Mouse (Mus musculus) urinary bladder, postnatal 25 days (tissue): ENCODE measurements around the gene Wdr90.
"Not testable (repeated sequence)": the region's sequence is repeated elsewhere in the genome, so short reads cannot be mapped to it uniquely, and the experiment has no call there.

Source experiments
- DNase-seq: peaks from one replicate; pipeline ENCODE4 v3.0.0; 2022; ENCODE audit warnings: low spot score

The Wdr90 gene

GRCm38 (mm10) chr17:25877025-25877424 is 15.7 kb upstream of the Wdr90 start:
- DNase-seq, result no peak

- no peak for DNase-seq
These were observed 15.1 kb upstream of the Wdr90 start for GRCm38 (mm10) chr17:25876347-25876915.

GRCm38 (mm10) chr17:25875171-25876136 is 14.2 kb upstream of the Wdr90 start:
- DNase-seq, result peak; percentile 79

GRCm38 (mm10) chr17:25874721-25875170 is 13.4 kb upstream of the Wdr90 start, which contains the start of gene Mettl26:
Gene Mettl26 (plus strand): TSS chr17:25875074.
- peak; percentile 95 for DNase-seq

- no peak for DNase-seq
These were observed 12.9 kb upstream of the Wdr90 start for GRCm38 (mm10) chr17:25874148-25874720.

- DNase-seq, result no peak
These were observed 12.3 kb upstream of the Wdr90 start for GRCm38 (mm10) chr17:25873405-25874147.

- no peak for DNase-seq
These were observed 11.4 kb upstream of the Wdr90 start for GRCm38 (mm10) chr17:25872676-25873075.

- not testable (repeated sequence) for DNase-seq
These were observed 10.3 kb upstream of the Wdr90 start for GRCm38 (mm10) chr17:25871566-25871965.

- no peak for DNase-seq
These were observed 8.7 kb upstream of the Wdr90 start for GRCm38 (mm10) chr17:25869954-25870353.

GRCm38 (mm10) chr17:25869498-25869897 is 8.2 kb upstream of the Wdr90 start:
- no peak for DNase-seq

GRCm38 (mm10) chr17:25868601-25869191 is 7.4 kb upstream of the Wdr90 start, which contains the start of gene Mcrip2:
Gene Mcrip2 (minus strand): TSS chr17:25868764.
- DNase-seq, result peak; percentile 65

- peak; percentile 37 for DNase-seq
These were observed 6.7 kb upstream of the Wdr90 start for GRCm38 (mm10) chr17:25867836-25868600.

- DNase-seq, result no peak
These were observed 6.2 kb upstream of the Wdr90 start for GRCm38 (mm10) chr17:25867509-25867835.

GRCm38 (mm10) chr17:25866172-25866571 is 4.9 kb upstream of the Wdr90 start:
- no peak for DNase-seq

GRCm38 (mm10) chr17:25865288-25865687 is 4.0 kb upstream of the Wdr90 start:
- no peak for DNase-seq

- DNase-seq, result no peak
These were observed 3.0 kb upstream of the Wdr90 start for GRCm38 (mm10) chr17:25864311-25864710.

- DNase-seq, result no peak
These were observed 2.4 kb upstream of the Wdr90 start for GRCm38 (mm10) chr17:25863681-25864080.

GRCm38 (mm10) chr17:25861704-25862612 is 657 bp upstream of the Wdr90 start:
- no peak for DNase-seq

- DNase-seq, result no peak
These were observed 1.1 kb downstream of the Wdr90 start for GRCm38 (mm10) chr17:25860229-25860628.

GRCm38 (mm10) chr17:25844396-25844901 is 16.9 kb downstream of the Wdr90 start, which contains the start of gene Rhot2:
Gene Rhot2 (minus strand): TSS chr17:25844851.
- peak; percentile 92 for DNase-seq
